Comparison of ENCODE assay signal across 24 mouse cellular contexts in genomic region chr2:51847556-51847955, GRCm38 (mm10).
DNase-seq lines count a peak whose midpoint lies in the region; ATAC-seq lines count a peak whose summit lies in the region.
"Had no signal": no experiment of that assay in that cellular context is flagged by ENCODE, and none has a peak within 500 bp of the region (broad histone marks: within the 10 kb centered on the region; RNA-seq: fewer than 3 reads in every experiment).

No protein-coding gene starts in this region.

- no peaks in the 10 kb centered on the region for H3K27me3 ChIP-seq in forebrain, embryonic 14.5 days (replicated peaks; ENCODE audit: control insufficient read depth, insufficient read depth, low read length)
- no peaks in the 10 kb centered on the region for H3K27me3 ChIP-seq in forebrain, embryonic 10.5 days (ENCODE audit: poor library complexity, severe bottlenecking)
- H3K27me3 ChIP-seq in neural tube, embryonic 14.5 days (ENCODE audit: control insufficient read depth, insufficient read depth, low read length): no peaks in the 10 kb centered on the region
- no peaks in the 10 kb centered on the region for H3K27me3 ChIP-seq in midbrain, embryonic 12.5 days
- H3K27me3 ChIP-seq: embryonic facial prominence, embryonic 15.5 days; limb, embryonic 13.5 days; liver, embryonic 13.5 days; neural tube, embryonic 12.5 days; stomach, embryonic 15.5 days had no signal

- peaks cover 5% of the 10 kb centered on the region; the same call in 1 of the 2 replicates for H3K4me1 ChIP-seq in forebrain, embryonic 14.5 days (ENCODE audit: control insufficient read depth, insufficient read depth, low read length)
- H3K4me1 ChIP-seq in forebrain, embryonic 10.5 days: peaks cover 26% of the 10 kb centered on the region
- H3K4me1 ChIP-seq in neural tube, embryonic 14.5 days (ENCODE audit: control insufficient read depth, insufficient read depth, low read length): no peaks in the 10 kb centered on the region
- peaks cover 11% of the 10 kb centered on the region for H3K4me1 ChIP-seq in midbrain, embryonic 12.5 days
- H3K4me1 ChIP-seq: liver, embryonic 13.5 days; stomach, embryonic 15.5 days had no signal

- no peak overlapping the region for H3K9ac ChIP-seq in forebrain, embryonic 14.5 days (ENCODE audit: low read length)
- no peak overlapping the region for H3K9ac ChIP-seq in neural tube, embryonic 14.5 days (replicated peaks; ENCODE audit: low read depth, low read length)
- no peak overlapping the region for H3K9ac ChIP-seq in midbrain, embryonic 12.5 days (replicated peaks)
- H3K9ac ChIP-seq: embryonic facial prominence, embryonic 15.5 days; limb, embryonic 13.5 days; liver, embryonic 13.5 days; neural tube, embryonic 12.5 days; stomach, embryonic 15.5 days had no signal

- 0 out of 2 replicates have a peak overlapping the region, but pooled peaks have one; percentile 34 for H3K27ac ChIP-seq in forebrain, embryonic 14.5 days (ENCODE audit: low read depth, low read length)
- no peak overlapping the region for H3K27ac ChIP-seq in forebrain, embryonic 10.5 days
- no peak overlapping the region for H3K27ac ChIP-seq in neural tube, embryonic 14.5 days (ENCODE audit: low read depth, low read length)
- H3K27ac ChIP-seq in midbrain, embryonic 12.5 days (replicated peaks): peak overlapping the region; percentile 11; the same call in 1 of the 2 replicates
- H3K27ac ChIP-seq: embryonic facial prominence, embryonic 15.5 days; kidney, postnatal 0 days; limb, embryonic 13.5 days; liver, embryonic 13.5 days; stomach, embryonic 15.5 days had no signal

- H3K4me3 ChIP-seq in forebrain, embryonic 14.5 days (ENCODE audit: low read depth, low read length): no peak overlapping the region
- no peak overlapping the region for H3K4me3 ChIP-seq in forebrain, embryonic 10.5 days
- H3K4me3 ChIP-seq in neural tube, embryonic 14.5 days (ENCODE audit: low read depth, low read length): no peak overlapping the region
- H3K4me3 ChIP-seq in midbrain, embryonic 12.5 days: no peak overlapping the region
- H3K4me3 ChIP-seq: embryonic facial prominence, embryonic 15.5 days; limb, embryonic 13.5 days; liver, embryonic 13.5 days; neural tube, embryonic 12.5 days; stomach, embryonic 15.5 days had no signal

- intact Hi-C loops in heart, postnatal 36 days (cut with DNase I): no loop called here

- peak; percentile 57; the same call in 1 of the 2 replicates for ATAC-seq in forebrain, embryonic 14.5 days
- ATAC-seq in neural tube, embryonic 14.5 days (ENCODE audit: low read depth): peak; percentile 60; the same call in 1 of the 2 replicates
- no peak for ATAC-seq in midbrain, embryonic 12.5 days (ENCODE audit: low FRiP score, low read depth)
- ATAC-seq: CD4-positive, CD25-positive, alpha-beta regulatory T cell, adult 4 months; inflammation-experienced regulatory T-cells, adult 6 months had no signal

- H3K36me3 ChIP-seq in forebrain, embryonic 14.5 days (ENCODE audit: control insufficient read depth, insufficient read depth, low read length): no peaks in the 10 kb centered on the region
- H3K36me3 ChIP-seq in forebrain, embryonic 10.5 days (replicated peaks): no peaks in the 10 kb centered on the region
- H3K36me3 ChIP-seq in neural tube, embryonic 14.5 days (ENCODE audit: control insufficient read depth, insufficient read depth, low read length): no peaks in the 10 kb centered on the region
- no peaks in the 10 kb centered on the region for H3K36me3 ChIP-seq in midbrain, embryonic 12.5 days
- H3K36me3 ChIP-seq: embryonic facial prominence, embryonic 15.5 days; limb, embryonic 13.5 days; liver, embryonic 13.5 days; neural tube, embryonic 12.5 days; stomach, embryonic 15.5 days had no signal

- H3K9me3 ChIP-seq in forebrain, embryonic 14.5 days (replicated peaks; ENCODE audit: control insufficient read depth, low read length): no peaks in the 10 kb centered on the region
- no peaks in the 10 kb centered on the region for H3K9me3 ChIP-seq in forebrain, embryonic 10.5 days
- H3K9me3 ChIP-seq in neural tube, embryonic 14.5 days (ENCODE audit: control insufficient read depth, low read length): no peaks in the 10 kb centered on the region
- H3K9me3 ChIP-seq in midbrain, embryonic 12.5 days: no peaks in the 10 kb centered on the region
- H3K9me3 ChIP-seq: embryonic facial prominence, embryonic 15.5 days; limb, embryonic 13.5 days; liver, embryonic 13.5 days; neural tube, embryonic 12.5 days; stomach, embryonic 15.5 days had no signal

- WGBS in forebrain, embryonic 14.5 days: 53% methylated on average over 4 of the region's 4 CpGs
- WGBS in forebrain, embryonic 10.5 days: 88% methylated on average over 4 of the region's 4 CpGs
- 36% methylated on average over 4 of the region's 4 CpGs for WGBS in neural tube, embryonic 14.5 days
- 60% methylated on average over 4 of the region's 4 CpGs for WGBS in midbrain, embryonic 12.5 days

- H3K4me2 ChIP-seq in forebrain, embryonic 14.5 days (ENCODE audit: low read length): no peak overlapping the region
- H3K4me2 ChIP-seq in neural tube, embryonic 14.5 days (ENCODE audit: low read depth, low read length): no peak overlapping the region
- no peak overlapping the region for H3K4me2 ChIP-seq in midbrain, embryonic 12.5 days (replicated peaks)
- H3K4me2 ChIP-seq: embryonic facial prominence, embryonic 15.5 days; limb, embryonic 13.5 days; liver, embryonic 13.5 days; neural tube, embryonic 12.5 days; stomach, embryonic 15.5 days had no signal

- DNase-seq in forebrain, embryonic 14.5 days (ENCODE audit: low spot score): peak; percentile 51
- DNase-seq in forebrain, embryonic 10.5 days (ENCODE audit: extremely low spot score, low spot score): no peak
- DNase-seq in neural tube, embryonic 10.5 days (ENCODE audit: extremely low spot score, low spot score): no peak
- DNase-seq in heart, postnatal 36 days: no peak
- DNase-seq in gastrocnemius, postnatal 25 days: no peak
- DNase-seq in natural killer cell, adult 2 months (ENCODE audit: low spot score in 2 of 2): no peak
- DNase-seq: adrenal gland, postnatal 25 days; cerebellum, adult 9-10 months; kidney, adult 18-20 months; liver, embryonic 13.5 days; lung, adult 2 months; lung, postnatal 14 days; right cerebral cortex, adult 18-20 months; thymus, adult 18-20 months; thymus, postnatal 36 days had no signal

Comparison
In these comparisons a context has a peak if more than half of its experiments do, and no peak if none do; other contexts are left out.
1. H3K27ac ChIP-seq: peak in forebrain, embryonic 14.5 days (single experiment) and midbrain, embryonic 12.5 days (single experiment); none in forebrain, embryonic 10.5 days (single experiment) and neural tube, embryonic 14.5 days (single experiment).